Mouse (Mus musculus): Measurements from ENCODE around the gene Nprl3. TPM values are rescaled to one million over a fixed set of nuclear protein-coding genes. Genes with fewer than 3 reads are reported as not detected.

Gene Nprl3
- polyA plus RNA-seq, 1 experiment from 2014 or later, result 41.8 TPM

- Histone ChIP-seq H3K9me3 (no peaks in the 10 kb centered on the region), H3K27me3 (peaks cover 24% of the 10 kb centered on the region; the same call in 1 of the 2 replicates), H3K27ac (no peak overlapping the region), H3K4me3 (no peak overlapping the region), H3K36me3 (no peaks in the 10 kb centered on the region), H3K9ac (no peak overlapping the region), H3K4me1 (no peaks in the 10 kb centered on the region), H3K4me2 (no peak overlapping the region)
- 86% methylated on average over 1 of the region's 1 CpGs for WGBS
- ATAC-seq (ENCODE audit: insufficient number of reproducible peaks, low FRiP score, low TSS enrichment, low read depth), result no peak
Observed at GRCm38 (mm10) chr11:32281416-32282144, 14.1 kb upstream of the Nprl3 start.

- H3K4me3 ChIP-seq, result no peak overlapping the region
- H3K27me3 ChIP-seq, result peaks cover 24% of the 10 kb centered on the region; the same call in 1 of the 2 replicates
- no peaks in the 10 kb centered on the region for H3K9me3 ChIP-seq
- H3K4me1 ChIP-seq, result no peaks in the 10 kb centered on the region
- H3K9ac ChIP-seq, result no peak overlapping the region
- no peaks in the 10 kb centered on the region for H3K36me3 ChIP-seq
- H3K4me2 ChIP-seq, result no peak overlapping the region
- H3K27ac ChIP-seq, result no peak overlapping the region
- WGBS, result 72% methylated on average over 2 of the region's 2 CpGs
- no peak for ATAC-seq (ENCODE audit: insufficient number of reproducible peaks, low FRiP score, low TSS enrichment, low read depth)
Observed at GRCm38 (mm10) chr11:32280646-32281045, 13.1 kb upstream of the Nprl3 start.

GRCm38 (mm10) chr11:32278458-32278957, 11.0 kb upstream of the Nprl3 start:
- Histone ChIP-seq H3K9me3 (no peaks in the 10 kb centered on the region), H3K36me3 (no peaks in the 10 kb centered on the region), H3K27me3 (peaks cover 24% of the 10 kb centered on the region; the same call in 1 of the 2 replicates), H3K9ac (no peak overlapping the region), H3K27ac (no peak overlapping the region), H3K4me2 (no peak overlapping the region), H3K4me3 (no peak overlapping the region), H3K4me1 (no peaks in the 10 kb centered on the region)
- 77% methylated on average over 12 of the region's 12 CpGs for WGBS
- ATAC-seq (ENCODE audit: insufficient number of reproducible peaks, low FRiP score, low TSS enrichment, low read depth), result no peak

- H3K27ac ChIP-seq, result no peak overlapping the region
- no peaks in the 10 kb centered on the region for H3K9me3 ChIP-seq
- no peak overlapping the region for H3K4me3 ChIP-seq
- H3K27me3 ChIP-seq, result peaks cover 24% of the 10 kb centered on the region; the same call in 1 of the 2 replicates
- no peak overlapping the region for H3K9ac ChIP-seq
- 67% methylated on average over 21 of the region's 21 CpGs for WGBS
- no peaks in the 10 kb centered on the region for H3K4me1 ChIP-seq
- no peak for ATAC-seq (ENCODE audit: insufficient number of reproducible peaks, low FRiP score, low TSS enrichment, low read depth)
- H3K4me2 ChIP-seq, result no peak overlapping the region
- H3K36me3 ChIP-seq, result no peaks in the 10 kb centered on the region
Observed at GRCm38 (mm10) chr11:32277736-32278457, 10.4 kb upstream of the Nprl3 start.

GRCm38 (mm10) chr11:32276347-32276746, 8.8 kb upstream of the Nprl3 start, which contains the start of gene Hba-x:
TSS of gene Hba-x (plus strand) at chr11:32276400.
- no peak for ATAC-seq (ENCODE audit: insufficient number of reproducible peaks, low FRiP score, low TSS enrichment, low read depth)
- Histone ChIP-seq H3K36me3 (no peaks in the 10 kb centered on the region), H3K9ac (no peak within 1 kb of the TSS), H3K9me3 (no peaks in the 10 kb centered on the region), H3K27me3 (peaks cover 21% of the 10 kb centered on the region; the same call in 1 of the 2 replicates), H3K4me3 (no peak within 1 kb of the TSS), H3K27ac (no peak within 1 kb of the TSS), H3K4me1 (no peaks in the 10 kb centered on the region), H3K4me2 (no peak within 1 kb of the TSS)
- WGBS, result 70% methylated on average over 3 of the region's 3 CpGs

GRCm38 (mm10) chr11:32271178-32271577, 3.7 kb upstream of the Nprl3 start:
- Histone ChIP-seq H3K27me3 (no peaks in the 10 kb centered on the region), H3K4me3 (no peak overlapping the region), H3K27ac (no peak overlapping the region), H3K36me3 (no peaks in the 10 kb centered on the region), H3K9me3 (no peaks in the 10 kb centered on the region), H3K4me1 (peaks cover 9% of the 10 kb centered on the region), H3K4me2 (no peak overlapping the region), H3K9ac (no peak overlapping the region)
- 32% methylated on average over 4 of the region's 4 CpGs for WGBS
- no peak for ATAC-seq (ENCODE audit: insufficient number of reproducible peaks, low FRiP score, low TSS enrichment, low read depth)

GRCm38 (mm10) chr11:32268952-32269351, 1.4 kb upstream of the Nprl3 start:
- no peaks in the 10 kb centered on the region for H3K36me3 ChIP-seq
- no peak overlapping the region for H3K27ac ChIP-seq
- no peaks in the 10 kb centered on the region for H3K27me3 ChIP-seq
- ATAC-seq (ENCODE audit: insufficient number of reproducible peaks, low FRiP score, low TSS enrichment, low read depth), result no peak
- H3K9ac ChIP-seq, result no peak overlapping the region
- H3K4me1 ChIP-seq, result peaks cover 15% of the 10 kb centered on the region
- no peaks in the 10 kb centered on the region for H3K9me3 ChIP-seq
- no peak overlapping the region for H3K4me3 ChIP-seq
- H3K4me2 ChIP-seq, result no peak overlapping the region
- WGBS, result 83% methylated on average over 5 of the region's 5 CpGs

- peak overlapping the region; percentile 56 for H3K4me2 ChIP-seq
- H3K9ac ChIP-seq, result peak overlapping the region; percentile 95
- H3K4me1 ChIP-seq, result peaks cover 15% of the 10 kb centered on the region
- peak overlapping the region; percentile 82 for H3K4me3 ChIP-seq
- H3K27me3 ChIP-seq, result no peaks in the 10 kb centered on the region
- H3K27ac ChIP-seq, result peak overlapping the region; percentile 95
- WGBS, result 17% methylated on average over 5 of the region's 5 CpGs
- H3K36me3 ChIP-seq, result no peaks in the 10 kb centered on the region
- H3K9me3 ChIP-seq, result no peaks in the 10 kb centered on the region
- no peak for ATAC-seq (ENCODE audit: insufficient number of reproducible peaks, low FRiP score, low TSS enrichment, low read depth)
Observed at GRCm38 (mm10) chr11:32267964-32268363, 457 bp upstream of the Nprl3 start.

- ATAC-seq (ENCODE audit: insufficient number of reproducible peaks, low FRiP score, low TSS enrichment, low read depth), result no peak
- Histone ChIP-seq H3K4me3 (peak overlapping the region; percentile 82), H3K9me3 (no peaks in the 10 kb centered on the region), H3K4me1 (peaks cover 15% of the 10 kb centered on the region), H3K9ac (peak overlapping the region; percentile 95), H3K4me2 (peak overlapping the region; percentile 56), H3K36me3 (peaks cover 7% of the 10 kb centered on the region), H3K27ac (peak overlapping the region; percentile 95), H3K27me3 (no peaks in the 10 kb centered on the region)
- WGBS, result 21% methylated on average over 6 of the region's 6 CpGs
Observed at GRCm38 (mm10) chr11:32266776-32267175, 731 bp downstream of the Nprl3 start.

GRCm38 (mm10) chr11:32266194-32266593, 1.3 kb downstream of the Nprl3 start:
- H3K27me3 ChIP-seq, result no peaks in the 10 kb centered on the region
- 96% methylated on average over 6 of the region's 6 CpGs for WGBS
- H3K9me3 ChIP-seq, result no peaks in the 10 kb centered on the region
- no peak overlapping the region for H3K9ac ChIP-seq
- peaks cover 7% of the 10 kb centered on the region for H3K36me3 ChIP-seq
- no peak for ATAC-seq (ENCODE audit: insufficient number of reproducible peaks, low FRiP score, low TSS enrichment, low read depth)
- peaks cover 15% of the 10 kb centered on the region for H3K4me1 ChIP-seq
- H3K4me3 ChIP-seq, result no peak overlapping the region
- no peak overlapping the region for H3K4me2 ChIP-seq
- H3K27ac ChIP-seq, result no peak overlapping the region

GRCm38 (mm10) chr11:32265117-32265738, 2.3 kb downstream of the Nprl3 start:
- H3K9me3 ChIP-seq, result no peaks in the 10 kb centered on the region
- no peak overlapping the region for H3K9ac ChIP-seq
- peaks cover 15% of the 10 kb centered on the region for H3K4me1 ChIP-seq
- 87% methylated on average over 3 of the region's 3 CpGs for WGBS
- peaks cover 13% of the 10 kb centered on the region for H3K36me3 ChIP-seq
- no peak for ATAC-seq (ENCODE audit: insufficient number of reproducible peaks, low FRiP score, low TSS enrichment, low read depth)
- no peak overlapping the region for H3K4me2 ChIP-seq
- H3K27me3 ChIP-seq, result no peaks in the 10 kb centered on the region
- no peak overlapping the region for H3K27ac ChIP-seq
- H3K4me3 ChIP-seq, result no peak overlapping the region
